Mouse (Mus musculus) limb, embryonic 10.5 days (tissue): Measurements from ENCODE around the gene Crym. TPM values are rescaled to one million over a fixed set of nuclear protein-coding genes. Genes with fewer than 3 reads are reported as not detected.

Experiments used
- DNase-seq: peaks from one replicate; pipeline ENCODE4 v3.0.0-alpha.2; 2017; ENCODE audit warnings: low spot score
- H3K27ac ChIP-seq: fragments of 300-500 bp; sonication (generic); 2 replicates; pipeline ENCODE4 v1.5.1; 2016; ENCODE audit warnings: mild to moderate bottlenecking
- H3K27me3 ChIP-seq: fragments of 300-500 bp; sonication (generic); 2 replicates; pipeline ENCODE4 v1.6.1; 2016; ENCODE audit warnings: low read depth, mild to moderate bottlenecking; ENCODE audit not compliant: poor library complexity, severe bottlenecking
- H3K36me3 ChIP-seq: fragments of 300-500 bp; sonication (generic); 2 replicates; pipeline ENCODE4 v1.6.1; 2016; ENCODE audit warnings: mild to moderate bottlenecking, moderate library complexity
- H3K4me1 ChIP-seq: fragments of 300-500 bp; sonication (generic); 2 replicates; pipeline ENCODE4 v1.6.1; 2016
- H3K4me3 ChIP-seq: fragments of 300-500 bp; sonication (generic); 2 replicates; pipeline ENCODE4 v1.5.1; 2016; ENCODE audit warnings: mild to moderate bottlenecking, moderate library complexity
- H3K9me3 ChIP-seq: fragments of 300-500 bp; sonication (generic); replicated peaks from 2 replicates; pipeline ENCODE4 v1.6.1; 2016; ENCODE audit warnings: mild to moderate bottlenecking
- WGBS: fragments of 180-500 bp; shearing (Covaris S2); methylation state at CpG from one replicate; pipeline ENCODE4 v1.1.7; 2016; 5-methylcytosine and 5-hydroxymethylcytosine counted together
- polyA plus RNA-seq: library from polyadenylated mRNA; unstranded; fragments of >200 nt; fragmentation: Nextera tagmentation; extraction: Ambion mirVana; gene quantifications from 2 replicates; pipeline ENCODE4 v1.2.1, GENCODE M21; 2016

Gene Crym
- polyA plus RNA-seq, 1 experiment from 2014 or later: 10.0 TPM

- 19% methylated on average over 3 of the region's 3 CpGs for WGBS
Observed at GRCm38 (mm10) chr7:120150257-120150656, 51.7 kb downstream of the Crym start.

DNA sequence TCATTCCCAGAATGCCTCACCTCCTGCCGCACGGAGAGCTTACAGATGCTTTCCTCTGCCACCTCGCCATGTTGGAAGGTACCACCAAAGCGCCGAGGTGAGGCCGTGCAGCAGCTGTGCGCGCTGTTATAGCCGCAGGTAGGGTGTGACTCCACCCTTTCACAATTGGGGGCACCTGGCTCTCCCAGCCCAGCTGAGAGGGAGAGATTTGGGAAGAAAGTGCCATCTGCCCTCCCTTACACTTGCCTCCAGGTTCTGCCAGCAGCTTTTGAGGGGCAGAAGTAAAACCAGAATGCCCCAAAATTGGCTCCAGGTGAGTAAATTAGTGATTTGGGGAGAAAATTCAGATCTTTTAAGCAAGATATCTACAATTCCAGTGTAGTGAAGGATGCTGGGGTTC lies 56.7 kb downstream of the Crym start, which contains the start of gene Zp2:
Zp2 (minus strand) TSS at position 101 of the 400 bp plus-strand sequence.
- 66% methylated on average over 9 of the region's 9 CpGs for WGBS
- no peak for DNase-seq
- Histone ChIP-seq H3K9me3 (no peaks in the 10 kb centered on the region), H3K27ac (no peak within 1 kb of the TSS), H3K4me1 (0 out of 2 replicates have a peak, but pooled peaks cover 3% of the 10 kb centered on the region), H3K4me3 (no peak within 1 kb of the TSS), H3K36me3 (no peaks in the 10 kb centered on the region), H3K27me3 (no peaks in the 10 kb centered on the region)

More at GRCm38 (mm10) chr7:120150257-120150656, 51.7 kb downstream of the Crym start:
- Histone ChIP-seq H3K36me3 (no peaks in the 10 kb centered on the region), H3K9me3 (no peaks in the 10 kb centered on the region), H3K4me1 (peaks cover 6% of the 10 kb centered on the region; the same call in 1 of the 2 replicates), H3K27ac (no peak overlapping the region), H3K27me3 (no peaks in the 10 kb centered on the region), H3K4me3 (no peak overlapping the region)
- DNase-seq: no peak

GRCm38 (mm10) chr7:120142743-120143142 lies 59.2 kb downstream of the Crym start:
- Histone ChIP-seq H3K4me3 (no peak overlapping the region), H3K27ac (no peak overlapping the region), H3K4me1 (no peaks in the 10 kb centered on the region), H3K9me3 (no peaks in the 10 kb centered on the region), H3K27me3 (no peaks in the 10 kb centered on the region), H3K36me3 (no peaks in the 10 kb centered on the region)
- 89% methylated on average over 1 of the region's 1 CpGs for WGBS
- no peak for DNase-seq

Other genes starting within 250 kb of the Crym start
- gene Dnah3, start 106.8 kb downstream of the Crym start, polyA plus RNA-seq: not detected in 2 replicates
- gene Tmem159, start 99.8 kb downstream of the Crym start, polyA plus RNA-seq: 13.6 and 14.6 TPM in 2 replicates
- not detected in 2 replicates for gene Zp2, start 56.8 kb downstream of the Crym start, polyA plus RNA-seq
- gene Anks4b, start 28.3 kb downstream of the Crym start, polyA plus RNA-seq: not detected in 2 replicates
- not detected in 2 replicates for gene Abca14, start 1.9 kb upstream of the Crym start, polyA plus RNA-seq
- not detected in 2 replicates for gene Abca15, start 126.6 kb upstream of the Crym start, polyA plus RNA-seq
- not detected in 2 replicates for gene Abca16, start 207.5 kb upstream of the Crym start, polyA plus RNA-seq